Comparison of ENCODE assay signal across 7 mouse cellular contexts in the genomic region with DNA sequence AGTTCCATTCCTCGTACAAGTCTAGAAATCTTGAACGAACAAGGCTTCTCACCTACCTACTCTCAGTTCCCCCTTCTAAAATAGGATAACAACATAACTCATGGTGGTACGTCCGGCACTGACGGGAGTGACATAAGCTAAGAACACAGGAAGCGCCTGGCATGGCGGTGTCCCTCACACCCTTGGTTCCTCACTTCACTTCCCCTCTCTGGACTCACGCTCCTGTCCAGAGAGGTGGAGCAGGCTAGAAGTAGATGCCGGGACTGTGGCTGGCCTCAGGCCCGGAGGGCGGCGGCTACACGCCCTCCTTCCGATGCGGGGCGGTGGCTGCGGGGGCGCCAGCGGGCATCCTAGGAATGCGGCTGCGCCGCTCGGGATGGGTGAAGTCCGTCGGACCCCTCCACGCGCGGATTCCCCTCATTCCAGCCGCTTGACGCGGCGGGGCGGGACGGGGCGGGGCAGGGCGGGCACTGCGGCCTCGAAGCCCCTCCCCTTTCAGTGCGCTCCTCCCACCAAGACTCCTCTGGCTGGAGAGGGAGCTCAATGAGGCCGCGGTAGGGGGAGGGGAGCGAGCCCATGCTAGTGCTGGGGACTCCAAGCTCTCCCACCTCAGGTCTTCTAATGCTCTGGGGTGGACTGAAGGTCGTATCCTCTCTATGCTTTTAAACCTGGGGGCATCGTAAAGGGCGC. TPM values are rescaled to one million over a fixed set of nuclear protein-coding genes. Genes with fewer than 3 reads are reported as not detected.
DNase-seq lines count a peak whose midpoint lies in the region; ATAC-seq and TF ChIP-seq lines count a peak whose summit lies in the region.

No protein-coding gene starts in this region.

- 2% methylated on average over 39 of the region's 45 CpGs for WGBS in hindbrain, embryonic 16.5 days
- WGBS in limb, embryonic 13.5 days = 2% methylated on average over 39 of the region's 45 CpGs
- WGBS in midbrain, embryonic 14.5 days = under 1% methylated on average over 44 of the region's 45 CpGs

- ATAC-seq in activated CD4-positive, CD25-positive, alpha-beta regulatory T cell, adult 4 months = peak; percentile 19
- peak; percentile 40 for ATAC-seq in hindbrain, embryonic 16.5 days
- ATAC-seq in limb, embryonic 13.5 days (ENCODE audit: low FRiP score, low read depth) = peak; percentile 77
- peak; percentile 49 for ATAC-seq in midbrain, embryonic 14.5 days (ENCODE audit: low FRiP score, low TSS enrichment)

- H3K9ac ChIP-seq in hindbrain, embryonic 16.5 days (ENCODE audit: low read depth, low read length) = peak overlapping the region; percentile 68
- peak overlapping the region; percentile 60; the same call in 1 of the 2 replicates for H3K9ac ChIP-seq in limb, embryonic 13.5 days
- H3K9ac ChIP-seq in midbrain, embryonic 14.5 days (replicated peaks; ENCODE audit: low read length) = peak overlapping the region; percentile 42

- peaks cover 12% of the 10 kb centered on the region for H3K27me3 ChIP-seq in hindbrain, embryonic 16.5 days (replicated peaks; ENCODE audit: control insufficient read depth, insufficient read depth, low read length)
- H3K27me3 ChIP-seq in limb, embryonic 13.5 days = peaks cover 26% of the 10 kb centered on the region
- peaks cover 37% of the 10 kb centered on the region for H3K27me3 ChIP-seq in midbrain, embryonic 14.5 days (ENCODE audit: control insufficient read depth, insufficient read depth, low read length)

- H3K9me3 ChIP-seq in hindbrain, embryonic 16.5 days (ENCODE audit: control insufficient read depth, low read length) = no peaks in the 10 kb centered on the region
- no peaks in the 10 kb centered on the region for H3K9me3 ChIP-seq in limb, embryonic 13.5 days
- no peaks in the 10 kb centered on the region for H3K9me3 ChIP-seq in midbrain, embryonic 14.5 days (ENCODE audit: control insufficient read depth, low read length)

- peak overlapping the region; percentile 86 for H3K4me2 ChIP-seq in hindbrain, embryonic 16.5 days (ENCODE audit: low read length)
- peak overlapping the region; percentile 75 for H3K4me2 ChIP-seq in limb, embryonic 13.5 days (replicated peaks)
- peak overlapping the region; percentile 73 for H3K4me2 ChIP-seq in midbrain, embryonic 14.5 days (ENCODE audit: low read length)

- TF ChIP-seq CTCF in gastrocnemius, adult 2 months (IDR thresholded peaks at IDR 0.05) = no peak

- intact Hi-C loops in gastrocnemius, adult 2 months (cut with DNase I) = no loop called here

- H3K4me3 ChIP-seq in gastrocnemius, adult 2 months = peak overlapping the region; percentile 94
- peak overlapping the region; percentile 50 for H3K4me3 ChIP-seq in hindbrain, embryonic 16.5 days (ENCODE audit: low read length)
- H3K4me3 ChIP-seq in limb, embryonic 13.5 days = peak overlapping the region; percentile 73
- H3K4me3 ChIP-seq in midbrain, embryonic 14.5 days (replicated peaks; ENCODE audit: low read depth, low read length) = peak overlapping the region; percentile 40

- peak; percentile 83 for DNase-seq in cerebellum, adult 9-11 months
- DNase-seq in gastrocnemius, adult 2 months = peak; percentile 88
- peak; percentile 81 for DNase-seq in midbrain, embryonic 14.5 days
- DNase-seq in spleen, postnatal 10 days (ENCODE audit: low spot score in 2 of 2) = peak; percentile 87 to 92

- peaks cover 24% of the 10 kb centered on the region for H3K4me1 ChIP-seq in hindbrain, embryonic 16.5 days (ENCODE audit: control insufficient read depth, insufficient read depth, low read depth, low read length)
- H3K4me1 ChIP-seq in limb, embryonic 13.5 days = peaks cover 56% of the 10 kb centered on the region
- peaks cover 36% of the 10 kb centered on the region for H3K4me1 ChIP-seq in midbrain, embryonic 14.5 days (ENCODE audit: control insufficient read depth, insufficient read depth, low read length)

- H3K27ac ChIP-seq in gastrocnemius, adult 2 months = peak overlapping the region; percentile 98
- peak overlapping the region; percentile 51 for H3K27ac ChIP-seq in hindbrain, embryonic 16.5 days (ENCODE audit: low read depth, low read length)
- H3K27ac ChIP-seq in limb, embryonic 13.5 days = peak overlapping the region; percentile 18; the same call in 1 of the 2 replicates
- H3K27ac ChIP-seq in midbrain, embryonic 14.5 days (replicated peaks; ENCODE audit: low read depth, low read length) = no peak overlapping the region

- H3K36me3 ChIP-seq in hindbrain, embryonic 16.5 days (ENCODE audit: control insufficient read depth, insufficient read depth, low read length) = no peaks in the 10 kb centered on the region
- H3K36me3 ChIP-seq in limb, embryonic 13.5 days = peaks cover 17% of the 10 kb centered on the region
- H3K36me3 ChIP-seq in midbrain, embryonic 14.5 days (ENCODE audit: control insufficient read depth, insufficient read depth, low read length) = no peaks in the 10 kb centered on the region

RNA-seq across cellular contexts. Expression of a gene that starts 3.6 kb away (rescaled TPM):
- polyA plus RNA-seq in activated CD4-positive, CD25-positive, alpha-beta regulatory T cell, adult 4 months (2017; shearing (Covaris generic)) = 10 to 100 TPM; 15.7 to 25.1 TPM
- total RNA-seq in gastrocnemius, adult 2 months (2021) = 10 to 100 TPM; 34.1 to 43.9 TPM
- 13.6 and 16.7 TPM in 2 replicates for polyA plus RNA-seq in hindbrain, embryonic 16.5 days (2015; fragmentation: Nextera tagmentation; extraction: Ambion mirVana)
- polyA plus RNA-seq in limb, embryonic 13.5 days (2015; fragmentation: Nextera tagmentation; extraction: Ambion mirVana) = 34.2 and 38.0 TPM in 2 replicates
- 4.2 and 5.2 TPM in 2 replicates for polyA plus RNA-seq in midbrain, embryonic 14.5 days (2014; fragmentation: Nextera tagmentation; extraction: Ambion mirVana)

RNA-seq across cellular contexts. Expression of a gene that starts 23.1 kb away (rescaled TPM):
- polyA plus RNA-seq in activated CD4-positive, CD25-positive, alpha-beta regulatory T cell, adult 4 months (2017; shearing (Covaris generic)) = 100 to 1,000 TPM; 109 to 120 TPM
- 10 to 100 TPM; 25.9 to 27.4 TPM for total RNA-seq in gastrocnemius, adult 2 months (2021)
- 39.8 TPM in 2 replicates for polyA plus RNA-seq in hindbrain, embryonic 16.5 days (2015; fragmentation: Nextera tagmentation; extraction: Ambion mirVana)
- 21.1 and 22.0 TPM in 2 replicates for polyA plus RNA-seq in limb, embryonic 13.5 days (2015; fragmentation: Nextera tagmentation; extraction: Ambion mirVana)
- 49.2 and 53.0 TPM in 2 replicates for polyA plus RNA-seq in midbrain, embryonic 14.5 days (2014; fragmentation: Nextera tagmentation; extraction: Ambion mirVana)

RNA-seq across cellular contexts. Expression of a gene that starts 25.1 kb away (rescaled TPM):
- polyA plus RNA-seq in activated CD4-positive, CD25-positive, alpha-beta regulatory T cell, adult 4 months (2017; shearing (Covaris generic)) = 10 to 100 TPM; 12.0 to 13.8 TPM
- 10 to 100 TPM; 53.4 to 64.3 TPM for total RNA-seq in gastrocnemius, adult 2 months (2021)
- 106 and 109 TPM in 2 replicates for polyA plus RNA-seq in hindbrain, embryonic 16.5 days (2015; fragmentation: Nextera tagmentation; extraction: Ambion mirVana)
- 126 and 128 TPM in 2 replicates for polyA plus RNA-seq in limb, embryonic 13.5 days (2015; fragmentation: Nextera tagmentation; extraction: Ambion mirVana)
- polyA plus RNA-seq in midbrain, embryonic 14.5 days (2014; fragmentation: Nextera tagmentation; extraction: Ambion mirVana) = 83.7 and 114 TPM in 2 replicates

Comparison
In these comparisons a context has a peak if more than half of its experiments do, and no peak if none do; other contexts are left out.
1. ATAC-seq: peak in every context shown above with its lines; median percentile 77 in limb, embryonic 13.5 days; 49 in midbrain, embryonic 14.5 days; 40 in hindbrain, embryonic 16.5 days; 19 in activated CD4-positive, CD25-positive, alpha-beta regulatory T cell, adult 4 months.
2. H3K4me3 ChIP-seq: peak in every context shown above with its lines; median percentile 94 in gastrocnemius, adult 2 months; 73 in limb, embryonic 13.5 days; 50 in hindbrain, embryonic 16.5 days; 40 in midbrain, embryonic 14.5 days.